Mouse (Mus musculus): ENCODE results near the gene Gzmd.

Gene Gzmd

GRCm38 (mm10) chr14:56097597-56097996 lies 34.8 kb downstream of the Gzmd start:
- CTCF ChIA-PET = no interaction called here
- POLR2A ChIA-PET = no interaction called here

- POLR2A ChIA-PET = no interaction called here
- CTCF ChIA-PET = no interaction called here
Observed at GRCm38 (mm10) chr14:56093353-56093752, 39.1 kb downstream of the Gzmd start.

DNA sequence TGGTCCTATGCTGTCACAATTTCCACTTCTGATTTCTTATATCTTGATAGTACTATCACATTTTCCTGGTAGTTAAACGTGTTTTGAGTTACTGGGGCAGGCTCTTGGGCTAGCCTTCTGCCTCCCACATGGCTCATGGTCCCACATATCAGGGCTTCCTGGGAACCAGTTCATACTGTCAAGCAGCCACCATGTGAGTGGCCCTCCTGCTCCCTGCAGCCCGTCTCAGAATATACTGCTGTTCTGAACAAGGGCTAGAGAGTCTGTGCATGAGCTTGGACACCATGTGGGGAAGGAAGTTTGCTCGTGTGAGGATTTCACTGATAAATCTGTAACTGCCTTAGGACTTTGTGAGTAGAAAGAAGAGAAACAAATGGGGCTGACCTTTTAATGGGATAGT lies 45.7 kb downstream of the Gzmd start:
- CTCF ChIA-PET = no interaction called here
- POLR2A ChIA-PET = no interaction called here

DNA sequence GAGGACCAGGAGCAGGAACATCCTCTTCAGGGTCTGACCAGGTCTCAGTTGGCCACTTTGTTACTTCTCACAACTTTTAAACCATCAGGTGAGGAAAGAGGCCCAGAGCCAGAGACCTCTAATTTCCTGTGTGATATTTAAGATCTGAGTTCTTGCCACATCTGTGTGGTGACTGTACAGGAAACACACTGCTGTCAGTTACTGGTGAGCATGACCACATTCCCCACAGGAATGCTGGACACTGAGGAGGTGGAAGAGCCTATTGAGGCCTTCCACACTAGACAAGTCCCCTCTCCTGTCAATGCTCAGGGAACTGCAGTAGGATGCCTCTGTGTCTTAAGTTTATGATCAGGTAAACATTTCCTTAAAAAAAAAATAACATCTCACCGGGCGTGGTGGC lies 47.2 kb downstream of the Gzmd start, which contains the start of gene Mcpt8:
Gene Mcpt8 (minus strand): TSS at position 107 of the 400 bp plus-strand sequence.
- ChIA-PET CTCF (no interaction called here), POLR2A (no interaction called here)

DNA sequence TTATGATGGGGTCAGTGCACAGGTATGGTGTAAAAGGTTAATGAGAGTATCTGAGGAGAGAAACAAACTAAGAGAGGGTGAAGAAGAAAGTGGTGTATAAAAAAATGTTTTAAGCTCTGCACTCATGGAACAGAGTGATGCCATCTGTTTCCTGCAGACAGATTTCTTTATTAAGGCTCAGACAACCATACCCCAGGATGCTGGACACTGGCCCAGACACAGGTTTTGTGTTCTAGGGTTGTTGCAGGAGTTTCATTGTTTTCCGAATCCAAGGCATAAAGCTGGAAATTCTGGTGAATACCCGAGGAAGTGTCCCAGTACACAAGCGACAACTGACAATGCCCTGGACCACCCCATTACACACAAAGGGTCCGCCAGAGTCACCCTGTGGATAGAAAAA lies 50.4 kb downstream of the Gzmd start:
- POLR2A ChIA-PET = interaction anchor here in 1 of 4 experiments (0.6 to 0.8 kb wide), 2 partner anchors 26 to 261 kb away, joined by 4 read pairs; no protein-coding TSS in a partner anchor
- CTCF ChIA-PET = no interaction called here

Measured in embryonic stem cell, embryonic (primary cell).